Mouse (Mus musculus): ENCODE measurements around the gene Gm28305. TPM values are rescaled to one million over a fixed set of nuclear protein-coding genes. Genes with fewer than 3 reads are reported as not detected.

The Gm28305 gene
- polyA plus RNA-seq, 1 experiment from 2014 or later: not detected

DNA sequence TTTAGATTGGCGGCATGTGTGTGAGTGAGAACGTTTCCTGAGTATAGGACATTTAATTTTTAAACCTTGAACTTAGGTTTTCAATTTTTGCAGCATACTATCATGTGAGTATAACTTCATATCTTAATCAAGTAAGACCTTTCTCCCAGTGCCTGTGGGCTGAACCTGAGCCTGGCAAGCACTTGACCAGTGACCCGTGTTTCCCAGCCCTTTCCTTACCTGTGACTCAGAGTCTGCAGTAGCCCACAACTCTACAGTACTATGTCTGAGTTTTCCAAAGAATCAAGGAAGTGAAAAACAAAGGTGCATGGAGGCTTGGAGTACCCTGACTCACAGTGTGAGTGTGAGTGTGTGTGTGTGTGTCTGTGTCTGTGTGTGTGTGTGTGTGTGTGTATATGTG lies 39.6 kb downstream of the Gm28305 start:
- Histone ChIP-seq H3K9me3 (ENCODE audit: control insufficient read depth, low read length) (no peaks in the 10 kb centered on the region), H3K4me3 (replicated peaks; ENCODE audit: low read depth, low read length) (no peak overlapping the region), H3K27me3 (ENCODE audit: control insufficient read depth, insufficient read depth, low read length) (no peaks in the 10 kb centered on the region), H3K9ac (replicated peaks; ENCODE audit: low read length) (no peak overlapping the region), H3K4me2 (ENCODE audit: low read length) (no peak overlapping the region), H3K4me1 (ENCODE audit: control insufficient read depth, insufficient read depth, low read length) (no peaks in the 10 kb centered on the region), H3K36me3 (ENCODE audit: control insufficient read depth, insufficient read depth, low read length) (0 out of 2 replicates have a peak, but pooled peaks cover 16% of the 10 kb centered on the region), H3K27ac (replicated peaks; ENCODE audit: low read depth, low read length) (no peak overlapping the region)
- 77% methylated on average over 3 of the region's 3 CpGs for WGBS
- ATAC-seq (ENCODE audit: low FRiP score, low TSS enrichment): no peak
- no peak for DNase-seq

DNA sequence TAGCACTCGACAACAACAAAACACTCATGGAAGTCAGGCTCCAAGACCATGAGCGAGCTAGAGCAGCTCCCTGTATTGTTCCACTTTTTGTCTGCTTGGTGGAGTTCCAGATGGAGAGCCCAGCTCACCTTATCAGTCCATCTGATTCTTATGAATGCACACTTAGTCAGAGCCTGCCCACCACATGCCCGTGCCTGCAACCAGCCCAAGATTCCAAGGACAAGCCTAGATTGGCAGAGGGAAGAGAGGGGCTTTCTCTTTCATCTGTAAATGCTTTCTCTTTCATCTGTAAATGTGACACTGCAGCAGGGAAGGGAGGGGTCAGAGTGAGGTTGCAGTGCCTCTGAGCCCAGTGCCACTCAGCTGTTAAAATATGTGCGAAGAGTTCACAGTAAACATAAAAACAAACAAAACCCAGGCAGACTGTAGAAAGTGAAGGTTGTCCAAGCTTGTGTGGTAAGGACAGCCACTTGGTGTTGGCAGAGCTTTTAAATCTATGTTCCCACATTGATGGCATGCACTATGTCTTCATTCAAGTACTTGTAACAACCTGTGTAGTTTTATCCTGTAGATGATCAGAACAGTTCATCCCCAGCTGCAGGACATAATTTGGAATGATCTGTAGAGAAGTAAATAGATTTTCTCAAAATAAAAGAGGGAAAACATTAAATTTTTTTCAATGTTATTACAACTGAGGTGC lies 45.4 kb downstream of the Gm28305 start:
- Histone ChIP-seq H3K36me3 (ENCODE audit: control insufficient read depth, insufficient read depth, low read length) (0 out of 2 replicates have a peak, but pooled peaks cover 18% of the 10 kb centered on the region), H3K9me3 (ENCODE audit: control insufficient read depth, low read length) (no peaks in the 10 kb centered on the region), H3K4me2 (ENCODE audit: low read length) (no peak overlapping the region), H3K4me1 (ENCODE audit: control insufficient read depth, insufficient read depth, low read length) (no peaks in the 10 kb centered on the region), H3K4me3 (replicated peaks; ENCODE audit: low read depth, low read length) (no peak overlapping the region), H3K27me3 (ENCODE audit: control insufficient read depth, insufficient read depth, low read length) (no peaks in the 10 kb centered on the region), H3K27ac (replicated peaks; ENCODE audit: low read depth, low read length) (no peak overlapping the region), H3K9ac (replicated peaks; ENCODE audit: low read length) (no peak overlapping the region)
- DNase-seq (no peak), ATAC-seq (ENCODE audit: low FRiP score, low TSS enrichment) (no peak)
- 70% methylated on average over 4 of the region's 4 CpGs for WGBS

- DNase-seq (peak; percentile 50), ATAC-seq (ENCODE audit: low FRiP score, low TSS enrichment) (no peak)
- WGBS: 65% methylated on average over 8 of the region's 8 CpGs
- Histone ChIP-seq H3K4me1 (ENCODE audit: control insufficient read depth, insufficient read depth, low read length) (no peaks in the 10 kb centered on the region), H3K36me3 (ENCODE audit: control insufficient read depth, insufficient read depth, low read length) (0 out of 2 replicates have a peak, but pooled peaks cover 13% of the 10 kb centered on the region), H3K27ac (replicated peaks; ENCODE audit: low read depth, low read length) (no peak overlapping the region), H3K4me3 (replicated peaks; ENCODE audit: low read depth, low read length) (no peak overlapping the region), H3K9me3 (ENCODE audit: control insufficient read depth, low read length) (no peaks in the 10 kb centered on the region), H3K9ac (replicated peaks; ENCODE audit: low read length) (no peak overlapping the region), H3K4me2 (ENCODE audit: low read length) (no peak overlapping the region), H3K27me3 (ENCODE audit: control insufficient read depth, insufficient read depth, low read length) (no peaks in the 10 kb centered on the region)
These were observed 48.1 kb downstream of the Gm28305 start for GRCm38 (mm10) chr9:104088555-104088954.

DNA sequence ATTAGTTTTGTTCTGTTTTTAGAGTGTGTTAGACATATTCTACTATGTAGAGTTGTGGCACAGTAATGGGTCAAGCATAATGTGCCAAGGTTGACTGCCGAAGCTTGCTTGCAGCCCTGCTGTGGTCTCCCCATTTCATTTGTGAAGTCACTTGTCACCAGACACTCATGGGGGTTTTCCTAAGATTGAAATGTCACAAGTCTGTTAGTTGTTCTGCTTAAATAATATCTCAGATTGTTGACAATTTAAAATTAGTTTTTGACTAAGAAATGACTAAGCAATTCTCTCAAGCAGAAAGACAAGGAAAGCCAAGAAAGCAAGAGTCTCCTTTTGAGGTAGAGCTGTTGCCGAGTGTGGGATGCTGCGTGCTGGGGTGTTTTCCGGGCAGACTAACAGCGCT lies 52.5 kb downstream of the Gm28305 start:
- Histone ChIP-seq H3K4me1 (ENCODE audit: control insufficient read depth, insufficient read depth, low read length) (no peaks in the 10 kb centered on the region), H3K9ac (replicated peaks; ENCODE audit: low read length) (no peak overlapping the region), H3K36me3 (ENCODE audit: control insufficient read depth, insufficient read depth, low read length) (no peaks in the 10 kb centered on the region), H3K4me3 (replicated peaks; ENCODE audit: low read depth, low read length) (no peak overlapping the region), H3K4me2 (ENCODE audit: low read length) (no peak overlapping the region), H3K27ac (replicated peaks; ENCODE audit: low read depth, low read length) (no peak overlapping the region), H3K27me3 (ENCODE audit: control insufficient read depth, insufficient read depth, low read length) (no peaks in the 10 kb centered on the region), H3K9me3 (ENCODE audit: control insufficient read depth, low read length) (no peaks in the 10 kb centered on the region)
- ATAC-seq (ENCODE audit: low FRiP score, low TSS enrichment) (no peak), DNase-seq (no peak)
- WGBS: 93% methylated on average over 5 of the region's 5 CpGs

DNA sequence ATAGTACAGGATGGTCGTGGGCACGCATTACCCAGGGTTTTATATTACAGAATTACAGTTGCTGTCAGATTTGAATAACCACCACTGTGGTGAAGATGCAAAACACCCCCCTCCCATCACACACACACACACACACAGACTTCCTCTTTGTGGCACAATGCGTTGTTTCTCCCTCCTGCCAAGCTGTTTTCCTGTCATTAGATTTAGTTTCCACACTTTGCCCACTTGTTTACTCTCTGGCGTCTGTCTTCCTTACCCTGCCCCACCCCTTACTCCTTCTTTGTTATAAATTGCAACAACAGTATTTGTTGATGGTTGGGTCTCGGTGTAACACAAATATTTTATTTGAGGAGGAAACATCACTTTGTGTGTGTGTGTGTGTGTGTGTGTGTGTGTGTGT lies 57.8 kb downstream of the Gm28305 start:
- H3K27me3 ChIP-seq (ENCODE audit: control insufficient read depth, insufficient read depth, low read length): no peaks in the 10 kb centered on the region
- no peak for DNase-seq
- WGBS: 88% methylated on average over 5 of the region's 5 CpGs

DNA sequence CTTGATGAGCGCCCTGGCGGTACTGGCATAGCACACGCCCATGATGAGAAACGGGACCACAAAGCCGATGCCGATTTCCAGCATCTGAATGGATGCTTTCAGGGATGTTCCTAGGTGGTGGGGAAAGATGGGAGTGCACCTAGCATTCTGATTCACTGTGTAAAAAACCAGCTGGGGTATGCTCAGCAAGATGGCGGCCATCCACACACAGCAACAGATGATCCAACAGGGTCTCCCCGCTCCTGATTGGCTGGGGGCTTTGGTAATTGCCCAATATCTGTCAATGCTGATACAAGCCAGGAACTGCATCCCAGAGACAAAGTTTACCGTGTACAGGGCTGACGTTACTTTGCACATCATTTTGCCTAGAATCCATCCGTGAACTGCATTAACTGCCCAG lies 58.6 kb downstream of the Gm28305 start:
- H3K4me3 ChIP-seq (replicated peaks; ENCODE audit: low read depth, low read length): no peak overlapping the region
- no peak overlapping the region for H3K4me2 ChIP-seq (ENCODE audit: low read length)
- no peaks in the 10 kb centered on the region for H3K36me3 ChIP-seq (ENCODE audit: control insufficient read depth, insufficient read depth, low read length)
- H3K27ac ChIP-seq (replicated peaks; ENCODE audit: low read depth, low read length): no peak overlapping the region
- ATAC-seq (ENCODE audit: low FRiP score, low TSS enrichment) (no peak), DNase-seq (no peak)
- no peaks in the 10 kb centered on the region for H3K4me1 ChIP-seq (ENCODE audit: control insufficient read depth, insufficient read depth, low read length)
- WGBS: 93% methylated on average over 11 of the region's 11 CpGs
- H3K9ac ChIP-seq (replicated peaks; ENCODE audit: low read length): no peak overlapping the region
- no peaks in the 10 kb centered on the region for H3K9me3 ChIP-seq (ENCODE audit: control insufficient read depth, low read length)
- H3K27me3 ChIP-seq (ENCODE audit: control insufficient read depth, insufficient read depth, low read length): no peaks in the 10 kb centered on the region

More for the DNA sequence above, 57.8 kb downstream of the Gm28305 start:
- Histone ChIP-seq H3K4me2 (ENCODE audit: low read length) (no peak overlapping the region), H3K9me3 (ENCODE audit: control insufficient read depth, low read length) (no peaks in the 10 kb centered on the region), H3K4me3 (replicated peaks; ENCODE audit: low read depth, low read length) (no peak overlapping the region), H3K9ac (replicated peaks; ENCODE audit: low read length) (no peak overlapping the region), H3K4me1 (ENCODE audit: control insufficient read depth, insufficient read depth, low read length) (no peaks in the 10 kb centered on the region), H3K36me3 (ENCODE audit: control insufficient read depth, insufficient read depth, low read length) (no peaks in the 10 kb centered on the region), H3K27ac (replicated peaks; ENCODE audit: low read depth, low read length) (no peak overlapping the region)
- no peak for ATAC-seq (ENCODE audit: low FRiP score, low TSS enrichment)

- no peaks in the 10 kb centered on the region for H3K36me3 ChIP-seq (ENCODE audit: control insufficient read depth, insufficient read depth, low read length)
- H3K4me3 ChIP-seq (replicated peaks; ENCODE audit: low read depth, low read length): no peak overlapping the region
- no peaks in the 10 kb centered on the region for H3K9me3 ChIP-seq (ENCODE audit: control insufficient read depth, low read length)
- H3K27ac ChIP-seq (replicated peaks; ENCODE audit: low read depth, low read length): no peak overlapping the region
- ATAC-seq (ENCODE audit: low FRiP score, low TSS enrichment) (no peak), DNase-seq (no peak)
- H3K9ac ChIP-seq (replicated peaks; ENCODE audit: low read length): no peak overlapping the region
- H3K4me1 ChIP-seq (ENCODE audit: control insufficient read depth, insufficient read depth, low read length): no peaks in the 10 kb centered on the region
- WGBS: 56% methylated on average over 7 of the region's 7 CpGs
- no peak overlapping the region for H3K4me2 ChIP-seq (ENCODE audit: low read length)
- H3K27me3 ChIP-seq (ENCODE audit: control insufficient read depth, insufficient read depth, low read length): no peaks in the 10 kb centered on the region
These were observed 60.4 kb downstream of the Gm28305 start for GRCm38 (mm10) chr9:104100822-104101221.

DNA sequence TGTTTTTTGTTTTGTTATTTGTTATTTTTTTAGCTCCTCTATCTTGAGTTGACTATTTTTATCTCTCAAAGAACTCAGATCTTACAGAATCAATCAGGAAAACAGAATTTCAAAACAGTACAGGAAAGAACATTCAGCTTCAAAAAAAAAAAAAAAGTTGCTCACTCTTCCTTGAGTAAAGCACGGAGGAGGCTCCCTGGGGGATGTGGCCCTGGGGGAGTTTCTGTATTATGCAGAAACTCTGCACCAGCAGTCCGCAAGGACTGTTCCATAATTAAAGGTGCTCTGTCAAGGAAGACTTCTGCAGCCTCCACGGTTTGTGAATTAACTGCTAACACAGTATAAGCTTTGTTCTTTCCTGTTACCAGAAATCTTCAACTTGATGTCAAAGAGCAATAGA lies 61.0 kb downstream of the Gm28305 start:
- DNase-seq (no peak), ATAC-seq (ENCODE audit: low FRiP score, low TSS enrichment) (no peak)
- H3K27ac ChIP-seq (replicated peaks; ENCODE audit: low read depth, low read length): no peak overlapping the region
- no peak overlapping the region for H3K4me3 ChIP-seq (replicated peaks; ENCODE audit: low read depth, low read length)
- no peaks in the 10 kb centered on the region for H3K4me1 ChIP-seq (ENCODE audit: control insufficient read depth, insufficient read depth, low read length)
- no peak overlapping the region for H3K9ac ChIP-seq (replicated peaks; ENCODE audit: low read length)
- H3K9me3 ChIP-seq (ENCODE audit: control insufficient read depth, low read length): no peaks in the 10 kb centered on the region
- WGBS: 31% methylated on average over 3 of the region's 3 CpGs
- no peaks in the 10 kb centered on the region for H3K36me3 ChIP-seq (ENCODE audit: control insufficient read depth, insufficient read depth, low read length)
- H3K4me2 ChIP-seq (ENCODE audit: low read length): no peak overlapping the region
- no peaks in the 10 kb centered on the region for H3K27me3 ChIP-seq (ENCODE audit: control insufficient read depth, insufficient read depth, low read length)

DNA sequence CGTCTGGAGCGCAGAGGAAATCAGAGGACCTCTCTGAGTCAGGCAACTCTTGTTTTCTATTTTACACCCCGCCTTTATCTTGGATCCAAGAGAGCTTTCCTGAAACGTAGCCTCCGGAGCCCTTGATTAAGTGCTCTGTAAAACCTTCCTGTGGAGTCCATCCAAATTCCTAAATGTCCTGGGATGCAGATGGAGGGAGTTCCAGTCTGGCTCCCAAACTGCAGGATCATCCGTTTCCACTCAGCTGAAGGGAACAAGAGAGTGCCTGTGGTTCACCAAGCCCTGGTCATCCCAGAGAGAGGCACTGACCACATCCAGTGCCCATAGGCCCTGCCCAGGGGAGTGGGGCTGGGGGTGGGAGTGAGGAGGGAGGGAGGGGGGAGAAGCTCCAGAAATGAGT lies 61.8 kb downstream of the Gm28305 start:
- Histone ChIP-seq H3K4me1 (ENCODE audit: control insufficient read depth, insufficient read depth, low read length) (no peaks in the 10 kb centered on the region), H3K27me3 (ENCODE audit: control insufficient read depth, insufficient read depth, low read length) (no peaks in the 10 kb centered on the region), H3K4me3 (replicated peaks; ENCODE audit: low read depth, low read length) (no peak overlapping the region), H3K4me2 (ENCODE audit: low read length) (no peak overlapping the region), H3K9me3 (ENCODE audit: control insufficient read depth, low read length) (no peaks in the 10 kb centered on the region), H3K27ac (replicated peaks; ENCODE audit: low read depth, low read length) (no peak overlapping the region), H3K36me3 (ENCODE audit: control insufficient read depth, insufficient read depth, low read length) (no peaks in the 10 kb centered on the region), H3K9ac (replicated peaks; ENCODE audit: low read length) (no peak overlapping the region)
- 34% methylated on average over 6 of the region's 6 CpGs for WGBS
- ATAC-seq (ENCODE audit: low FRiP score, low TSS enrichment) (no peak), DNase-seq (no peak)

Measured in midbrain, embryonic 14.5 days (tissue).